Mouse (Mus musculus): ENCODE results near the gene Vmn1r72. TPM values are rescaled to one million over a fixed set of nuclear protein-coding genes. Genes with fewer than 3 reads are reported as not detected.

Vmn1r72 gene
- polyA plus RNA-seq (2015; fragmentation: Nextera tagmentation; extraction: Ambion mirVana), result not detected in 2 replicates

DNA sequence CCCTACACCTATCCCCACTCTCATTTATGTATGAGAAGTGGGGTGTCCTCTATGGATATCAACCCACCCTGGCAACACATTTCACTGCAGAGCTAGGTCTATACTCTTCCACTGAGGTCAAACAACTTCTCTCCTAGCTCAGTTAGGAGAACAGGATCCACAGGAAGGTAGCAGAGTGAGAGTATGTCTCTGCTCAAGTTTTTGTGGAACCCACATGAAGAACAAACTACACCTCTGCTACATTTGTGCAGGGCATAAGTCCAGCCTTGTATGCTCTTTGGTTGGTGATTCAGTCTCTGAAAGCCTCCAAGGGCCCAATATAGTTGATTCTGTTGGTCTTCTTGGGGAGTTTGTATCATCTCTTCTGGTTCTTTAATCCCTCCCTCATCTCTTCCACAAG lies at the start of gene Vmn1r72:
Vmn1r72 (minus strand) TSS at position 101 of the 400 bp plus-strand sequence.

Other genes starting within 250 kb of the Vmn1r72 start
- not detected in 2 replicates for gene Zscan4-ps2, start 165.8 kb downstream of the Vmn1r72 start, polyA plus RNA-seq (2015; fragmentation: Nextera tagmentation; extraction: Ambion mirVana)
- gene Zscan4-ps3, start 70.8 kb downstream of the Vmn1r72 start, polyA plus RNA-seq (2015; fragmentation: Nextera tagmentation; extraction: Ambion mirVana), result not detected in 2 replicates
- gene Vmn1r73, start 50.1 kb upstream of the Vmn1r72 start, polyA plus RNA-seq (2015; fragmentation: Nextera tagmentation; extraction: Ambion mirVana), result not detected in 2 replicates
- not detected in 2 replicates for gene Vmn1r74, start 153.8 kb upstream of the Vmn1r72 start, polyA plus RNA-seq (2015; fragmentation: Nextera tagmentation; extraction: Ambion mirVana)
- gene Vmn1r75, start 194.5 kb upstream of the Vmn1r72 start, polyA plus RNA-seq (2015; fragmentation: Nextera tagmentation; extraction: Ambion mirVana), result not detected in 2 replicates